Mouse (Mus musculus) gastrocnemius, postnatal 36 days (tissue): ENCODE data around the gene Tmem9b. TPM values are rescaled to one million over a fixed set of nuclear protein-coding genes. Genes with fewer than 3 reads are reported as not detected.

Experiments
- DNase-seq, 2 experiments: peaks; one replicate each; pipeline ENCODE4 v3.0.0; 2022
- intact Hi-C: fragments of 180-260 bp; cut with DNase I; formaldehyde crosslinking; loops from one replicate; pipeline ENCODE4 v1.15.1; 2025
- total RNA-seq, 2 experiments: library from RNA; stranded (reverse); gene quantifications; 2 replicates each; pipeline ENCODE4 v1.2.3; 2021

The Tmem9b gene
- total RNA-seq, 2 experiments from 2014 or later: 23.9 to 29.3 TPM

- no peak for DNase-seq
- intact Hi-C loops: no loop called here
Observed at GRCm38 (mm10) chr7:109741703-109742102, 11.0 kb downstream of the Tmem9b start.

GRCm38 (mm10) chr7:109741060-109741459, 11.6 kb downstream of the Tmem9b start:
- intact Hi-C loops: no loop called here
- no peak for DNase-seq

- intact Hi-C loops: no loop called here
- DNase-seq: no peak
Observed at GRCm38 (mm10) chr7:109739822-109740370, 12.8 kb downstream of the Tmem9b start.

GRCm38 (mm10) chr7:109734806-109735205, 17.9 kb downstream of the Tmem9b start:
- intact Hi-C loops: no loop called here
- DNase-seq: no peak

GRCm38 (mm10) chr7:109731626-109732025, 21.0 kb downstream of the Tmem9b start, which contains the start of gene Ascl3:
Gene Ascl3 (minus strand): TSS chr7:109731726.
- intact Hi-C loops: no loop called here
- DNase-seq: no peak

GRCm38 (mm10) chr7:109723697-109724096, 29.0 kb downstream of the Tmem9b start, which contains the start of gene BC051019:
Gene BC051019 (minus strand): TSS chr7:109723850.
- intact Hi-C loops: no loop called here
- no peak for DNase-seq

- no peak for DNase-seq
- intact Hi-C loops: no loop called here
Observed at GRCm38 (mm10) chr7:109723114-109723513, 29.6 kb downstream of the Tmem9b start.

- DNase-seq: no peak
- intact Hi-C loops: no loop called here
Observed at GRCm38 (mm10) chr7:109722618-109723017, 30.1 kb downstream of the Tmem9b start.

- DNase-seq: peak in 1 of 2 experiments; percentile 17
- intact Hi-C loops: loop anchor here (5.0 kb wide), 1 partner anchor 187 kb away; no protein-coding TSS in a partner anchor
Observed at GRCm38 (mm10) chr7:109719286-109719685, 33.4 kb downstream of the Tmem9b start.

- intact Hi-C loops: no loop called here
- no peak for DNase-seq
Observed at GRCm38 (mm10) chr7:109713434-109713982, 39.2 kb downstream of the Tmem9b start.

GRCm38 (mm10) chr7:109712198-109712597, 40.5 kb downstream of the Tmem9b start:
- intact Hi-C loops: no loop called here

GRCm38 (mm10) chr7:109710069-109710468, 42.6 kb downstream of the Tmem9b start:
- DNase-seq: no peak
- intact Hi-C loops: no loop called here

More at GRCm38 (mm10) chr7:109712198-109712597, 40.5 kb downstream of the Tmem9b start:
- DNase-seq: no peak

GRCm38 (mm10) chr7:109708961-109709382, 43.7 kb downstream of the Tmem9b start:
- peak; percentile 42 to 61 for DNase-seq
- intact Hi-C loops: no loop called here

- intact Hi-C loops: loop anchor here (2.0 kb wide), 1 partner anchor 184 kb away; no protein-coding TSS in a partner anchor
- DNase-seq: peak in 1 of 2 experiments; percentile 16
Observed at GRCm38 (mm10) chr7:109707023-109707785, 45.5 kb downstream of the Tmem9b start.

GRCm38 (mm10) chr7:109704461-109704860, 48.2 kb downstream of the Tmem9b start:
- intact Hi-C loops: loop anchor here (5.0 kb wide), 1 partner anchor 187 kb away; the partner anchor contains the start of gene Rpl27a
- no peak for DNase-seq

GRCm38 (mm10) chr7:109704016-109704377, 48.7 kb downstream of the Tmem9b start:
- intact Hi-C loops: loop anchor here (5.0 kb wide), 1 partner anchor 187 kb away; the partner anchor contains the start of gene Rpl27a
- DNase-seq: no peak

GRCm38 (mm10) chr7:109703190-109704015, 49.3 kb downstream of the Tmem9b start, which contains the start of the genes St5 and Akip1:
Gene St5 (minus strand): TSS chr7:109703605.
Gene Akip1 (plus strand): TSS chr7:109703690.
- intact Hi-C loops: loop anchor here (5.0 kb wide), 1 partner anchor 186 kb away; the partner anchor contains the start of gene Rpl27a
- DNase-seq: peak; percentile 94

GRCm38 (mm10) chr7:109702721-109703120, 50.0 kb downstream of the Tmem9b start:
- intact Hi-C loops: loop anchor here (5.0 kb wide), 1 partner anchor 185 kb away; the partner anchor contains the start of gene Rpl27a
- no peak for DNase-seq

- DNase-seq: no peak
- intact Hi-C loops: loop anchor here (5.0 kb wide), 1 partner anchor 183 kb away; the partner anchor contains the start of gene Rpl27a
Observed at GRCm38 (mm10) chr7:109700213-109700612, 52.5 kb downstream of the Tmem9b start.

- no peak for DNase-seq
- intact Hi-C loops: no loop called here
Observed at GRCm38 (mm10) chr7:109695339-109695726, 57.3 kb downstream of the Tmem9b start.
